Mouse (Mus musculus) hindbrain, embryonic 13.5 days (tissue): ENCODE data around the gene Mcf2. TPM values are rescaled to one million over a fixed set of nuclear protein-coding genes. Genes with fewer than 3 reads are reported as not detected.

ENCODE experiments used
- ATAC-seq: fragments of 200-750 bp; cut with Nextera tagmentation; 2 replicates; pipeline ENCODE4 v1.8.0; 2017; ENCODE audit warnings: moderate TSS enrichment; ENCODE audit not compliant: low FRiP score
- H3K27ac ChIP-seq: fragments of 300-500 bp; sonication (generic); 2 replicates; pipeline ENCODE4 v1.5.1; 2015; ENCODE audit warnings: inconsistent platforms, mild to moderate bottlenecking, moderate library complexity
- H3K27me3 ChIP-seq: fragments of 300-500 bp; sonication (generic); 2 replicates; pipeline ENCODE4 v1.6.1; 2015; ENCODE audit warnings: mild to moderate bottlenecking, inconsistent platforms
- H3K36me3 ChIP-seq: fragments of 300-500 bp; sonication (generic); 2 replicates; pipeline ENCODE4 v1.6.1; 2015; ENCODE audit warnings: mild to moderate bottlenecking, inconsistent platforms
- H3K4me1 ChIP-seq: fragments of 300-500 bp; sonication (generic); replicated peaks from 2 replicates; pipeline ENCODE4 v1.6.1; 2015; ENCODE audit warnings: inconsistent platforms
- H3K4me2 ChIP-seq: fragments of 300-500 bp; sonication (generic); 2 replicates; pipeline ENCODE4 v1.6.1; 2015; ENCODE audit warnings: inconsistent platforms, mild to moderate bottlenecking, moderate library complexity
- H3K4me3 ChIP-seq: fragments of 300-500 bp; sonication (generic); 2 replicates; pipeline ENCODE4 v1.5.1; 2015; ENCODE audit warnings: mild to moderate bottlenecking, inconsistent platforms
- H3K9ac ChIP-seq: fragments of 300-500 bp; sonication (generic); 2 replicates; pipeline ENCODE4 v1.6.1; 2015; ENCODE audit warnings: mild to moderate bottlenecking, inconsistent platforms
- H3K9me3 ChIP-seq: fragments of 300-500 bp; sonication (generic); 2 replicates; pipeline ENCODE4 v1.6.1; 2016; ENCODE audit warnings: inconsistent platforms
- WGBS: fragments of 180-500 bp; shearing (Covaris S2); methylation state at CpG from one replicate; pipeline ENCODE4 v1.1.7; 2015; 5-methylcytosine and 5-hydroxymethylcytosine counted together
- polyA plus RNA-seq: library from polyadenylated mRNA; unstranded; fragments of >200 nt; fragmentation: Nextera tagmentation; extraction: Ambion mirVana; gene quantifications from 2 replicates; pipeline ENCODE4 v1.2.1, GENCODE M21; 2015

Mcf2 gene
- 0.84 and 1.1 TPM in 2 replicates for polyA plus RNA-seq

DNA sequence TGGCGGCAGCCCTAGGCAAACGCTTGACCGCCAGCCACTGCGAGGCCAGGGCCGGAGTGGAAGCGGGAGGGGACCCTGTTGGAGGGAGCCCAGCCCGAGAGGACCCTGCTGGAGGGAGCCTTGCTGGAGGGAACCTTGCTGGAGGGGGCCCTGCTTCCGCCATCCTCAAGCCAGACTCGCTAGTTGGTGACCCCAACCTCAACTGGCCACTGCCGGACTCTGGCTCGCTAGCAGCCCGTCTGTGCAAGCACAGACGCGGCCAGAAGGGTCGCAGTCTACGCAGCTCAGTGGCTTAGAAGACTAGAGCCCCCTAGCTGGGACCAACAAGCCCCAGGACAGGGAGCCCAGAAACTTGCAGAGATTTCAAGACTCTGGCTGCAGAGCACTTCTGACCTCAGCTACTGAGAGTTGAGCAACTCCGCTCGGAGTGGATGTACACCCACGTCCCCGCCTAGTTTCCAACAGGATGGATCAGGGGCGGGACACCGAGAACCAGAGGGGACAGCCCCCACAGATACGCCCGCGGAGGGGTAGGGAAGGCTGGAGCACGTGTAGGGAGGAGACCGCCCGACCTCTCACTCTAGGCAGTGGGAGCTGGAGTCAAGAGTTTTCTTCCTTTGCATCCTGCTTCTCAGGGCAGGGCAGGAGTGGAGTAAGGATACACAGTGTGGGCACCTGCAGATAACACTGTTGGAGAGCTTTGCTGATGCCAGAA, at the start of gene Mcf2:
TSS of gene Mcf2 (minus strand) at position 346 of the 715 bp plus-strand sequence.
- 15% methylated on average over 28 of the region's 28 CpGs for WGBS
- Histone ChIP-seq H3K4me3 (peak within 1 kb of the TSS; percentile 45), H3K27me3 (0 out of 2 replicates have a peak, but pooled peaks cover 11% of the 10 kb centered on the region), H3K9ac (peak within 1 kb of the TSS; percentile 67), H3K4me2 (peak within 1 kb of the TSS; percentile 83), H3K4me1 (peaks cover 6% of the 10 kb centered on the region), H3K27ac (no peak within 1 kb of the TSS), H3K9me3 (no peaks in the 10 kb centered on the region), H3K36me3 (no peaks in the 10 kb centered on the region)
- ATAC-seq, result peak; percentile 88

DNA sequence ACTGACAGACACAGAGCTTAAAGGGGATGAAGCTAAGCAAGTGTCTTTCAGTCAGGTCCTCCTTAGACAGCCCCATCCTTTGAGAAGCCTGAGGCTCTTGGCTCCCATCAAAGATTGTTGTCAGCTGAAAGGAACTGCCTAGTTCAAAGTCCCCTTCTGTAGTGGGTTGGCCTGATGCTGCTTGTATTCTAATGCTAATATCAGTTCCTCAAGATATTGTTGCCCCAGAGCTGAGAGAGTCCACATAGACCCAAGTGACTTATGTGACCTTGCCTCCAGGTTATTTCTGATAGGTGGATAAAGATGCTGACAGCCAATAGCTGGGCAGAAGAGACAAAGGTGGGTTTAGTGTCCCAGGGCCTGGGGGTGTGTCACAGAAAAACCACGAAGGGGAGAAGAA, 8.8 kb upstream of the Mcf2 start:
- Histone ChIP-seq H3K27me3 (no peaks in the 10 kb centered on the region), H3K4me3 (no peak overlapping the region), H3K9me3 (no peaks in the 10 kb centered on the region), H3K27ac (no peak overlapping the region), H3K36me3 (no peaks in the 10 kb centered on the region), H3K4me1 (no peaks in the 10 kb centered on the region), H3K9ac (no peak overlapping the region), H3K4me2 (no peak overlapping the region)
- no peak for ATAC-seq
- WGBS, result 36% methylated on average over 1 of the region's 1 CpGs

DNA sequence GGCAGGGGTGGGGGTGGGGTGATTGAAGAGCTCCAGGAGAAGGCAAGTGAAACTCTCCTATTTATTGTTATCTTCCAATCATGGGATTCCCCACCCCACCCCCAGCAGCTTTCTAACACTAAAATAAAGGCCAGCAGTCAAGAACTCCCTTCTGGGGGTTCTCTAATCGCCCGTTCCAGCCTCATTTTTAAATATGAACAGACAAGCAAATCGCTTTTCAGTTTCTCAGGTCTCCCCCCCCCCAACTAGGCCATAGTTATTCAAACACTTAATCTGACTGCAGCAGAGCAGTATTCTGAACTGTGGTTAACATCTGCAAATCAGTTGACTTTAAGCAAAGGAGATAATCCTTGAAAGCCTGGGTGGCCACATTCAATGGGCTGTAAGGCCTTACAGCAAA, 3.7 kb upstream of the Mcf2 start:
- 29% methylated on average over 3 of the region's 3 CpGs for WGBS
- 0 out of 2 replicates have a peak, but pooled peaks cover 6% of the 10 kb centered on the region for H3K27me3 ChIP-seq

DNA sequence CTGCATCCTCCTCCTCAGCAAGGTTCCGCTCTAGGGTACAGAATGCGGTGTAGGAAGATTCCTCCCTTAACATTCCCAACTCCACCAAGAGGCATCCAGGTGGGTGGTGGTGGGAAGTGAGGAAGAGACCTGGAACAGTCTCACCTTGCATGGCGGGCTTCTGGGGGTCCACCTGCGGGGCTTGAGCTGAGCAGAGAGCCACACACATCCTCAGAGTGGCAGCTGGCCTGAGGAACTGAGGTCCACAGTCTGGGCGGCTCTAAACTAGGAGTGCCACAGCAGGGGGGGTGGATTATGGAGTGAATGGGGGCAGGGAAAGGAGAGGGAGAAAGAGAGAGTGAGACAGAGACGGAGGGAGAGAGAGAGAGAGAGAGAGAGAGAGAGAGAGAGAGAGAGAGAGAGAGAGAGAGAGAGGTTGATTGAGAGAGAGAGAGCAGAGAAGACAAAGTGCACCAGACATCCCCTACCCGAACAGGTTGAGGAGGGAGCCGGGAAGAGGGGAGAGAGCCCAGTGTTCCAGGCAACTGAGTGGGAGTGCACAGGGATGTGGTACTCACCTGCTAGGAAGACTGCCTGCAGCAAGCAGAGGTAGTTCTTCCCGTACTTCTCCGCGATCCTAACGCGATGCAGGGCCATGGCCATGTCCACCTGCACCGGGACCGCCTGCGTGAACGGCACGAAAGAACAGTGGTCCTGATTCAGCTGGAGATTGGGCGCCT, 705 bp downstream of the Mcf2 start:
- Histone ChIP-seq H3K27me3 (0 out of 2 replicates have a peak, but pooled peaks cover 11% of the 10 kb centered on the region), H3K9ac (peak overlapping the region; percentile 67), H3K27ac (no peak overlapping the region), H3K4me2 (peak overlapping the region; percentile 83), H3K9me3 (no peaks in the 10 kb centered on the region), H3K4me3 (peak overlapping the region; percentile 45), H3K4me1 (peaks cover 6% of the 10 kb centered on the region), H3K36me3 (no peaks in the 10 kb centered on the region)
- peak; percentile 75 for ATAC-seq
- WGBS, result 21% methylated on average over 19 of the region's 19 CpGs

More for the DNA sequence above, 3.7 kb upstream of the Mcf2 start:
- H3K36me3 ChIP-seq, result no peaks in the 10 kb centered on the region
- no peaks in the 10 kb centered on the region for H3K9me3 ChIP-seq
- ATAC-seq, result no peak
- peaks cover 6% of the 10 kb centered on the region for H3K4me1 ChIP-seq
- no peak overlapping the region for H3K4me3 ChIP-seq
- no peak overlapping the region for H3K4me2 ChIP-seq
- H3K9ac ChIP-seq, result no peak overlapping the region
- no peak overlapping the region for H3K27ac ChIP-seq

DNA sequence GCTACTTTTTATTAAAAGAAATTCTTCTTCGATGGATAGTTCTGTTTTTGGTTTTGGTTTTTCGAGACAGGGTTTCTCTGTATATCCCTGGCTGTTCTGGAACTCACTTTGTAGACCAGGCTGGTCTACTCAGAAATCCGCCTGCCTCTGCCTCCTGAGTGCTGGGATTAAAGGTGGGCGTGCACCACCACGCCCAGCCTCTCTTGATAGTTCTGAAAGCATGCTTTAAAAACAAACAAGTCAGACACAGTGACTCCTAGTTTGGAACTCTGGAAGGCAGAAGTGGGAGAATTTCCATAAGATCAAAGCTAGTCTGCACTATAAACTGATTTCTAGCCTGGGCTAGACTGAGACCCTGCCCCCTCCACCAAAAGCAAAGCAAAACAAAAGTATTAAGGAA, 8.8 kb downstream of the Mcf2 start:
- WGBS, result 87% methylated on average over 5 of the region's 5 CpGs
- no peak overlapping the region for H3K4me3 ChIP-seq
- no peak for ATAC-seq
- H3K9ac ChIP-seq, result no peak overlapping the region
- H3K9me3 ChIP-seq, result no peaks in the 10 kb centered on the region
- H3K4me2 ChIP-seq, result no peak overlapping the region
- H3K4me1 ChIP-seq, result no peaks in the 10 kb centered on the region
- no peak overlapping the region for H3K27ac ChIP-seq
- no peaks in the 10 kb centered on the region for H3K36me3 ChIP-seq
- no peaks in the 10 kb centered on the region for H3K27me3 ChIP-seq

DNA sequence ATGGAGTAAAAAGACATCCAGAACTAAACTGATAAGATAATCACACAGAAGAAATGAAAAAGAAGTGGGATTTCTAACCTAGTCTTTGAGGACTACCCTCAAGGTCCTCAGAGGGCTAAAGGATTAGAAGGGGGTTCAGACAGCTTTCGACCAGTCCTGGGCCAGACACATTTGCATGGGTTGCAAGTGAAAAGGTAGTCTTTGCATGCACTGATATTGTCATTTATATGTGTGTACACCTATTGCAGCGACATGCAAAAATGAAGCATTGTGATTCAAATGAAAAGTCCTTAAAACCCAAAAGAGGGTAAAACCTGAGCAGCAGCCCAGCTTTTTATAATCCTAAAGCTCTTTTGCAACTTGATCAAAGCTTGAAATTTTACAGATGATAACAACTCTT, 9.4 kb downstream of the Mcf2 start:
- no peaks in the 10 kb centered on the region for H3K36me3 ChIP-seq
- no peak overlapping the region for H3K4me2 ChIP-seq
- H3K9me3 ChIP-seq, result no peaks in the 10 kb centered on the region
- H3K27me3 ChIP-seq, result no peaks in the 10 kb centered on the region
- H3K4me3 ChIP-seq, result no peak overlapping the region
- no peak for ATAC-seq
- H3K9ac ChIP-seq, result no peak overlapping the region
- WGBS, result 75% methylated on average over 2 of the region's 2 CpGs
- no peak overlapping the region for H3K27ac ChIP-seq
- H3K4me1 ChIP-seq, result no peaks in the 10 kb centered on the region

DNA sequence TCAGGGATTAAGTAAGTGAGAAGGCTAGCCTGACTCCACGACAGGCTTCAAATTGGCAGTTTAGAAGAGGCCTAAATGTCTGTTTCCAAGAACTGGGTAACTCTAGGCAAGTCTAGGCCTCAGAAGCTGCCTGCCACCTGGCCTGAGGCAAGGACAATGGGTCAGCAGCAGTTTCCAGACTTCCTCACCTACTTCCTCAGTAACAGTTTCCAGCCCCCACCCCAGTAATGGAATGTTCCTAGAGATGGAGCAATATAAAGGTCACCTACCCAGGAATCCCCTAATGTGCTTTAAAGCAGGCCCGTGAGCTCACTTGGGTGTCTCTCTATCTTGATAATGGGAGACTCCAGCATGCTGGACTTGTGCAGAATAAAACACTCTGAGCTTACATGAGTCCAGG, 10.1 kb downstream of the Mcf2 start:
- WGBS, result 89% methylated on average over 2 of the region's 2 CpGs
- Histone ChIP-seq H3K9me3 (no peaks in the 10 kb centered on the region), H3K36me3 (no peaks in the 10 kb centered on the region), H3K4me2 (no peak overlapping the region), H3K4me1 (no peaks in the 10 kb centered on the region), H3K9ac (no peak overlapping the region), H3K27me3 (no peaks in the 10 kb centered on the region), H3K27ac (no peak overlapping the region), H3K4me3 (no peak overlapping the region)
- no peak for ATAC-seq

DNA sequence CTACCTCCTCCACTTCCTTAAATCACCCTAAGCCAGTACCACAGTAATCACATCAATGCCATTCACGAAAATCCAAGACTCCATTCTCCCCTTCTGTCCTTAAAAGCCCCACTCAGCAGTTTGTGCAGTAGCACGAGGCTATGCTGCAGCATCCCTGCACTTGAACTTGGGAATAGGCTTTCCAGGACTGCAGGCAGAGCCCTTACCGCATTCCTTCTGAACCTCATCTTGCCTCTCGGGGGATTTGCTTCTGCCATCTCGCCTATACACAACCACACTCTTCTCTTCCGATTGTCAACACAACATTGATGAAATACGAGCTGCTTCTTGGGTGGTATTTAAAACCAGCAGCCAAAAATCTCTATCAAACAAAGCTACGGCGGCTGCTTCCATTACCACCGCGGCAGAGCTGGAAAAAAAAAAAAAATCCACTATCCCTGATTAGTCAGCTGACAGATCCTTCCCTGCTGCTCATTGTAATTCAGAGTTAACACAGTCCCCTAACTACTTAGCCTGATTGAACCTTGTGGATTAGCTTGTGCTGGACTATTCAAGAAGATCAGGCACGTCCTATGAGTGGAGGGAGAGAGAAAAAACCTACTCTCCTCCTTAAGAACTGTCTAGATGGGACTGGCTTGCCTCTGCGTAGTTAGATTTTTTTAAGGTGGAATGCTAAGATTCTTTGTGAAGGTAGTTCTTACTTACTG, 31.5 kb downstream of the Mcf2 start:
- no peaks in the 10 kb centered on the region for H3K27me3 ChIP-seq
- peak; percentile 72 for ATAC-seq
- H3K4me3 ChIP-seq, result peak overlapping the region; percentile 35
- peak overlapping the region; percentile 40 for H3K4me2 ChIP-seq
- H3K27ac ChIP-seq, result no peak overlapping the region
- H3K36me3 ChIP-seq, result no peaks in the 10 kb centered on the region
- H3K9ac ChIP-seq, result peak overlapping the region; percentile 61
- no peaks in the 10 kb centered on the region for H3K4me1 ChIP-seq
- WGBS, result 21% methylated on average over 13 of the region's 13 CpGs
- no peaks in the 10 kb centered on the region for H3K9me3 ChIP-seq

DNA sequence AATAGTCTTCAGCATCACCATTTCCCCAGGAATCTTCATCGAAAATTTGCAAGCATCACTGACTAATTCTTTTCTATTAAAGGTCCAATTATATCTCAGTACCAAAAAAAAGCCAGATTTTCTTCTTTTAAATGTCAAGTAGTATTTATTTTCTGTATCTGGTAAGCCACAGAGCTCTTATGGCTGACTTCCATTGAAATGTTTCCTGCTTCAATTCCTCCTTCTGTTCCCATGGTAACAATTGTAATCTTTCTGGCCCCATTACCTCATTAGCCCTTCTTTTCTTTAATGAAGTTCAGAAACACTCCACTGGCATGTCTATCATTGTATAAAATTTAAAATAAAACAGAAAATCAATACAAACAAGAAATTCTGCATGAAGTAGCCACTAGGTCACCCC, 103.5 kb downstream of the Mcf2 start:
- H3K4me1 ChIP-seq, result no peaks in the 10 kb centered on the region
- no peak overlapping the region for H3K27ac ChIP-seq
- no peaks in the 10 kb centered on the region for H3K27me3 ChIP-seq
- ATAC-seq, result no peak
- no peak overlapping the region for H3K4me2 ChIP-seq
- no peaks in the 10 kb centered on the region for H3K9me3 ChIP-seq
- no peaks in the 10 kb centered on the region for H3K36me3 ChIP-seq
- no peak overlapping the region for H3K4me3 ChIP-seq
- WGBS, result 81% methylated on average over 1 of the region's 1 CpGs
- no peak overlapping the region for H3K9ac ChIP-seq

DNA sequence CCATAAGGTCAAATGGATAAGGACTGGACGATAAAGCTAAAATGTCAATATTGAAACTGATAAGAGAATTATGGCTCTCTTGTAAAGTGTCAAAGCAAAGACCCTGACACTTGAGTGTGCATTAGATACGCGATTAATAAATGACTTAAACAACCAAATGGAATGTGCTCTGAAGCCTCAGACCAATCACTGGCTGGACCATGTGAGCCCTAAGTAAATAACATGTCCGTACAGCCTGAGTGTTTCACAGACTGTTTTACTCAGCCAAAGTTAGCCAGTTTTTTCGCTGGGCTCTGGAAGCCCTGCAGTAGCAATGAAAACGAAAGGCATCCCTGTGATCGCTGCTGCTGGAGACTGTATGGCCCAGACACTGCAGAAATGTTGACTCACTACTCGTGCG, 123.7 kb downstream of the Mcf2 start:
- H3K36me3 ChIP-seq, result no peaks in the 10 kb centered on the region
- no peaks in the 10 kb centered on the region for H3K4me1 ChIP-seq
- H3K4me3 ChIP-seq, result no peak overlapping the region
- H3K9ac ChIP-seq, result no peak overlapping the region
- no peak for ATAC-seq
- H3K27ac ChIP-seq, result no peak overlapping the region
- no peaks in the 10 kb centered on the region for H3K27me3 ChIP-seq
- no peak overlapping the region for H3K4me2 ChIP-seq
- WGBS, result 92% methylated on average over 9 of the region's 9 CpGs
- no peaks in the 10 kb centered on the region for H3K9me3 ChIP-seq

DNA sequence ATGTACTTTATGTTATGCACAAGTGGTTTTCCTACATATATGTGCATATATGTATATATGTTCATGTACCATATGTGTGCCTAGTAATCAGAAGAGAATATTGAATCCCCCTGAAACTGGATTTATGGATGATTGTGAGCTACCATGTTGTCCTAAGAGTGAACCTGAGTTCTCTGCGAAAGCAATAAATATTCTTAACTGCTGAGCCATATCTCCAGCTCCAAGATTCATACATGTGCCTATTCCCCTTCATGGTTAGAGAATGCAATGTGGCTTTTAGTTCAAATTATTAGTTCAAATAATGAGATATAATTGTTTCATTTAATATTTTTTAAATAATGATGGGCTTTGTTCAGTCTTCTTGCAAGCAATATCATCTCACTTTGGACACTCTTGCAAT, 124.1 kb downstream of the Mcf2 start:
- H3K36me3 ChIP-seq, result no peaks in the 10 kb centered on the region
- no peak overlapping the region for H3K9ac ChIP-seq
- no peak overlapping the region for H3K27ac ChIP-seq
- no peak overlapping the region for H3K4me3 ChIP-seq
- ATAC-seq, result no peak
- H3K27me3 ChIP-seq, result no peaks in the 10 kb centered on the region
- H3K4me2 ChIP-seq, result no peak overlapping the region
- no peaks in the 10 kb centered on the region for H3K4me1 ChIP-seq
- WGBS, result 100% methylated on average over 1 of the region's 1 CpGs
- H3K9me3 ChIP-seq, result no peaks in the 10 kb centered on the region

DNA sequence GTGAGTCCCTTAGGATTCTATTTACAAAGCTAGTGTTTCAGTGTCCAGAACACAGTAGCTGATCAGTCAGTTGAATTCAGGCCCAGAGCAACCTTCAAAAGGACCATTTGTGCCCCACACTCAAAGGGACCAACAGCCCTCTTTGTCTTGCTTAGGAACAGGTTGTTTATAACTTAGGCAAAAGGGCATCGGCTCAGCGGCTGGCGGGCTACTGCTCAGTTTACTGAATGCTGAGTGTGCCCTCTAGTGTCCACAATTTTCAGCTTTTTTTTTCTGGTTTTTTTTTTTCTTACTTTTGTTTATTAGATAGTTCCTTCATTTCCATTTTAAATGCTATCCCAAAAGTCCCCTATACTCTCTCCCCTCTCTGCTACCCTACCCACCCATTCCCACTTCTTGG, 152.2 kb downstream of the Mcf2 start:
- no peaks in the 10 kb centered on the region for H3K27me3 ChIP-seq
- WGBS, result 11% methylated on average over 3 of the region's 3 CpGs

More for the DNA sequence above, 152.2 kb downstream of the Mcf2 start:
- Histone ChIP-seq H3K36me3 (no peaks in the 10 kb centered on the region), H3K9ac (no peak overlapping the region), H3K4me1 (no peaks in the 10 kb centered on the region), H3K4me2 (no peak overlapping the region), H3K4me3 (no peak overlapping the region), H3K27ac (no peak overlapping the region), H3K9me3 (no peaks in the 10 kb centered on the region)
- ATAC-seq, result no peak
